Mouse (Mus musculus) G1E (cell line): ENCODE data around the gene Pikfyve.

ENCODE experiments used
- CTCF ChIP-seq: IDR thresholded peaks from 2 replicates; pipeline ENCODE4 v1.5.1; 2012; ENCODE audit warnings: low read depth, low read length, inconsistent platforms, mixed read lengths
- TAL1 ChIP-seq: conservative IDR thresholded peaks from 2 replicates; pipeline ENCODE4 v1.6.1; 2012; ENCODE audit warnings: low read depth, low read length, inconsistent platforms, mixed read lengths

DNA sequence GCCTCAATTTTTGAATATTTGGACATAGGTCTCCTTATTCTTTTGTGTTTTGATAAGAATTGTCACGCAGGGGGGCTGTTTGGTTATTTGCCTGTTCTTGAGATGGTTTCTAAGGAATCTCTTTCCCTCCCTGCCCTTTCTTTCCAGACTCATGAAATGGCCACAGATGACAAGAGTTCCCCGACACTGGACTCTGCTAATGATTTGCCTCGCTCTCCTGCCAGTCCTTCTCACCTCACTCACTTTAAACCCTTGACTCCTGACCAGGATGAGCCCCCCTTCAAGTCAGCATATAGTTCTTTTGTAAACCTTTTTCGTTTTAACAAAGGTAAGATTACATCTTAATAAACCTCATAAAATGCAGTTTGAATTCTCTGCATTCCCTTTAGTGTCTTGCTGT lies 3.7 kb downstream of the Pikfyve start:
- TF ChIP-seq CTCF (no peak), TAL1 (no peak)
